Mouse (Mus musculus): ENCODE measurements at regions not wholly inside any gene's neighbourhood (a gene's known extent, or its start where the extent isn't known, plus 50 kb on each side); places are given as distances from the start of the nearest gene placed in this dataset.

DNA sequence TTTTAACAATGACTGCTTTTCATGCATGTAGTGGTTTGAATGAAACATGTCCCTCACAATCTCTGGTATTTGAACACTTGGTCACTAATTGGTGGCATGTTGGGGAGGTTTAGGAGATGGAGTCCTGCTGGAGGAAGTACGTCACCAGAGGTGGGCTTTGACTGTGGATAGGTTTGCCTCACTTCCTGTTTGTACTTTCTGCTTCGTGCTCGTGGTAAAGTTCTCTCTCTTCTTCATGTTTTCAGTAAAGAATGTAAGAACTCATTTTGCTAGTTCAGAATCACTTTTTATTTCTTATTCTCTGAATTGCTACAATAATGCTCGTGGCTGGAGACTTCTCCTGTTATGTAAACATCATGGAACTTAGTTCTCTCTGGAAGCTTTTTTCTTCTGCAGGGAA is 310.5 kb upstream of the Ptger4 start:
- TF ChIP-seq POLR2A (IDR thresholded peaks at IDR 0.05; ENCODE audit: insufficient read depth, low read length) (no peak), EP300 (IDR thresholded peaks at IDR 0.05; ENCODE audit: insufficient read depth, low read depth, low read length) (no peak)
